Mouse (Mus musculus) gastrocnemius, adult 18-20 months (tissue): ENCODE data around the gene Tmem104. TPM values are rescaled to one million over a fixed set of nuclear protein-coding genes. Genes with fewer than 3 reads are reported as not detected.

ENCODE experiments used
- DNase-seq: peaks from one replicate; pipeline ENCODE4 v3.0.0; 2021; ENCODE audit warnings: low spot score
- total RNA-seq, 2 experiments: library from RNA; stranded (reverse); gene quantifications; 2 replicates each; pipeline ENCODE4 v1.2.3; 2021

Tmem104 gene
- total RNA-seq, 2 experiments from 2014 or later: 7.5 to 7.9 TPM

GRCm38 (mm10) chr11:115264136-115264861 is 77.0 kb downstream of the Tmem104 start:
- DNase-seq: no peak

GRCm38 (mm10) chr11:115264862-115265668 is 77.8 kb downstream of the Tmem104 start:
- DNase-seq: no peak

GRCm38 (mm10) chr11:115265771-115266399 is 78.6 kb downstream of the Tmem104 start:
- no peak for DNase-seq

- DNase-seq: no peak
Observed at GRCm38 (mm10) chr11:115266400-115266778, 79.1 kb downstream of the Tmem104 start.

- no peak for DNase-seq
Observed at GRCm38 (mm10) chr11:115267061-115267883, 80.0 kb downstream of the Tmem104 start, which contains the start of gene Grin2c. TSS of gene Grin2c (minus strand) at chr11:115267243.

GRCm38 (mm10) chr11:115267958-115268357 is 80.7 kb downstream of the Tmem104 start:
- DNase-seq: no peak

GRCm38 (mm10) chr11:115269330-115270066 is 82.2 kb downstream of the Tmem104 start:
- DNase-seq: no peak

GRCm38 (mm10) chr11:115270148-115270861 is 83.0 kb downstream of the Tmem104 start:
- peak; percentile 82 for DNase-seq

GRCm38 (mm10) chr11:115271052-115271451 is 83.8 kb downstream of the Tmem104 start:
- no peak for DNase-seq

GRCm38 (mm10) chr11:115271481-115271880 is 84.2 kb downstream of the Tmem104 start:
- no peak for DNase-seq

- no peak for DNase-seq
Observed at GRCm38 (mm10) chr11:115272894-115273498, 85.7 kb downstream of the Tmem104 start.

- no peak for DNase-seq
Observed at GRCm38 (mm10) chr11:115273735-115274134, 86.4 kb downstream of the Tmem104 start.

- no peak for DNase-seq
Observed at GRCm38 (mm10) chr11:115274178-115274577, 86.9 kb downstream of the Tmem104 start.

GRCm38 (mm10) chr11:115274771-115275170 is 87.5 kb downstream of the Tmem104 start:
- DNase-seq: no peak

- DNase-seq: no peak
Observed at GRCm38 (mm10) chr11:115275509-115275908, 88.2 kb downstream of the Tmem104 start.

GRCm38 (mm10) chr11:115275954-115276353 is 88.7 kb downstream of the Tmem104 start:
- no peak for DNase-seq

GRCm38 (mm10) chr11:115276780-115277603 is 89.7 kb downstream of the Tmem104 start, which contains the start of gene Fdxr:
TSS of gene Fdxr (minus strand) at chr11:115277050.
- DNase-seq: peak; percentile 99

- no peak for DNase-seq
Observed at GRCm38 (mm10) chr11:115277604-115277975, 90.3 kb downstream of the Tmem104 start.
